ENCODE assay signal across 24 mouse cellular contexts in genomic region chr10:82361911-82362310, GRCm38 (mm10). TPM values are rescaled to one million over a fixed set of nuclear protein-coding genes. Genes with fewer than 3 reads are reported as not detected.
"Had no signal": no experiment of that assay in that cellular context is flagged by ENCODE, and none has a peak within 500 bp of the region (broad histone marks: within the 10 kb centered on the region; RNA-seq: fewer than 3 reads in every experiment).

No protein-coding gene starts in this region.

- H3K27ac ChIP-seq: kidney, postnatal 0 days; limb, embryonic 13.5 days; liver, embryonic 15.5 days; neural tube, embryonic 15.5 days had no signal

- H3K4me3 ChIP-seq: limb, embryonic 13.5 days; liver, embryonic 15.5 days; myocyte; neural tube, embryonic 15.5 days had no signal

- H3K27me3 ChIP-seq: limb, embryonic 13.5 days; liver, embryonic 15.5 days; neural tube, embryonic 15.5 days had no signal

- H3K4me1 ChIP-seq: limb, embryonic 13.5 days; liver, embryonic 15.5 days; neural tube, embryonic 15.5 days had no signal

- H3K9me3 ChIP-seq: liver, embryonic 15.5 days had no signal

- H3K36me3 ChIP-seq: liver, embryonic 15.5 days had no signal

- DNase-seq: kidney, adult 8-10 months; kidney, postnatal 36 days; left cerebral cortex, postnatal 4 days; lung, adult 2 months; lung, postnatal 36 days; midbrain, embryonic 14.5 days; right cerebral cortex, adult 18-20 months; right cerebral cortex, postnatal 25 days; thymus, adult 18-20 months; thymus, postnatal 25 days had no signal

- H3K9ac ChIP-seq: limb, embryonic 13.5 days; liver, embryonic 15.5 days; neural tube, embryonic 15.5 days had no signal

RNA-seq across cellular contexts. Expression of gene 4932415D10Rik, which starts 45.5 kb away (rescaled TPM):
- total RNA-seq: layer of hippocampus, adult 18-20 months; left cerebral cortex, adult 18-20 months; left cerebral cortex, postnatal 10 days; liver, adult 2 months; megakaryocyte progenitor cell, adult 5-6 weeks had no signal
- polyA plus RNA-seq: kidney, postnatal 0 days; limb, embryonic 13.5 days; liver, adult 2 months; liver, embryonic 15.5 days; lung, adult 2 months; lung, postnatal 0 days; midbrain, embryonic 14.5 days; myocyte; neural tube, embryonic 11.5 days; neural tube, embryonic 15.5 days; small intestine, adult 2 months; stomach, embryonic 16.5 days had no signal
